Mouse (Mus musculus): Measurements from ENCODE around the gene Nop14. TPM values are rescaled to one million over a fixed set of nuclear protein-coding genes. Genes with fewer than 3 reads are reported as not detected.

Gene Nop14
- total RNA-seq (2014; fragmentation: Nextera tagmentation) (56.8 and 82.3 TPM in 2 replicates), total RNA-seq (2017) (39.7 and 48.1 TPM in 2 replicates), polyA plus RNA-seq (2012) (34.6 and 39.5 TPM in 2 replicates)

- no peaks in the 10 kb centered on the region for H3K9me3 ChIP-seq (replicated peaks)
- DNase-seq (ENCODE audit: low spot score) = peak; percentile 86
- ATAC-seq (ENCODE audit: extremely low read depth, insufficient number of reproducible peaks, low FRiP score, poor library complexity, severe bottlenecking) = peak; percentile 99
- TF ChIP-seq GATA2 (IDR thresholded peaks at IDR 0.05; ENCODE audit: borderline replicate concordance, low read depth, low read length) (no peak), POLR2AphosphoS5 (IDR thresholded peaks at IDR 0.05; ENCODE audit: insufficient replicate concordance, low read depth, low read length) (0 out of 2 replicates have a peak, but pooled peaks have one; percentile 39), CTCF (IDR thresholded peaks at IDR 0.05; ENCODE audit: low read depth, low read length) (peak; percentile 45; the same call in 1 of the 2 replicates), TAL1 (conservative IDR thresholded peaks at IDR 0.05; ENCODE audit: low read depth, low read length) (no peak), GATA1 (IDR thresholded peaks at IDR 0.05; ENCODE audit: borderline replicate concordance, low read length) (no peak)
- peaks cover 27% of the 10 kb centered on the region for H3K4me1 ChIP-seq (ENCODE audit: insufficient read depth, low read depth, low read length)
- H3K4me3 ChIP-seq (ENCODE audit: low read depth, low read length) = peak within 1 kb of the TSS; percentile 81
- no peaks in the 10 kb centered on the region for H3K27me3 ChIP-seq (ENCODE audit: insufficient read depth, low read length)
- peaks cover 30% of the 10 kb centered on the region for H3K36me3 ChIP-seq (replicated peaks)
Observed at GRCm38 (mm10) chr5:34659686-34660590, at the start of gene Nop14, which contains the start of gene Grk4. Gene Nop14, minus strand, starts transcription at chr5:34660148. Gene Grk4, plus strand, starts transcription at chr5:34660379.

GRCm38 (mm10) chr5:34708436-34708835 is 48.5 kb upstream of the Nop14 start:
- H3K36me3 ChIP-seq (replicated peaks) = no peaks in the 10 kb centered on the region
- DNase-seq (ENCODE audit: low spot score) (no peak), ATAC-seq (ENCODE audit: extremely low read depth, insufficient number of reproducible peaks, low FRiP score, poor library complexity, severe bottlenecking) (no peak)
- peaks cover 3% of the 10 kb centered on the region; the same call in 1 of the 2 replicates for H3K27me3 ChIP-seq (ENCODE audit: insufficient read depth, low read length)
- H3K9me3 ChIP-seq (replicated peaks) = no peaks in the 10 kb centered on the region
- H3K4me1 ChIP-seq (ENCODE audit: insufficient read depth, low read depth, low read length) = no peaks in the 10 kb centered on the region
- TF ChIP-seq POLR2AphosphoS5 (IDR thresholded peaks at IDR 0.05; ENCODE audit: insufficient replicate concordance, low read depth, low read length) = no peak
- TF ChIP-seq CTCF (IDR thresholded peaks at IDR 0.05; ENCODE audit: low read depth, low read length) = no peak
- no peak overlapping the region for H3K4me3 ChIP-seq (ENCODE audit: low read depth, low read length)

- ATAC-seq (ENCODE audit: extremely low read depth, insufficient number of reproducible peaks, low FRiP score, poor library complexity, severe bottlenecking) = no peak
- Histone ChIP-seq H3K9me3 (replicated peaks) (no peaks in the 10 kb centered on the region), H3K36me3 (replicated peaks) (no peaks in the 10 kb centered on the region), H3K4me3 (ENCODE audit: low read depth, low read length) (no peak overlapping the region), H3K27me3 (ENCODE audit: insufficient read depth, low read length) (peaks cover 9% of the 10 kb centered on the region), H3K4me1 (ENCODE audit: insufficient read depth, low read depth, low read length) (no peaks in the 10 kb centered on the region)
- TF ChIP-seq POLR2AphosphoS5 (IDR thresholded peaks at IDR 0.05; ENCODE audit: insufficient replicate concordance, low read depth, low read length) (no peak), TAL1 (conservative IDR thresholded peaks at IDR 0.05; ENCODE audit: low read depth, low read length) (no peak), GATA1 (IDR thresholded peaks at IDR 0.05; ENCODE audit: borderline replicate concordance, low read length) (no peak), GATA2 (IDR thresholded peaks at IDR 0.05; ENCODE audit: borderline replicate concordance, low read depth, low read length) (no peak), CTCF (IDR thresholded peaks at IDR 0.05; ENCODE audit: low read depth, low read length) (no peak)
- no peak for DNase-seq (ENCODE audit: low spot score)
Observed at GRCm38 (mm10) chr5:34695521-34695920, 35.6 kb upstream of the Nop14 start.

GRCm38 (mm10) chr5:34692782-34693181 is 32.8 kb upstream of the Nop14 start:
- Histone ChIP-seq H3K27me3 (ENCODE audit: insufficient read depth, low read length) (peaks cover 6% of the 10 kb centered on the region), H3K4me3 (ENCODE audit: low read depth, low read length) (no peak overlapping the region), H3K4me1 (ENCODE audit: insufficient read depth, low read depth, low read length) (no peaks in the 10 kb centered on the region), H3K9me3 (replicated peaks) (no peaks in the 10 kb centered on the region), H3K36me3 (replicated peaks) (no peaks in the 10 kb centered on the region)
- DNase-seq (ENCODE audit: low spot score) = no peak
- TF ChIP-seq POLR2AphosphoS5 (IDR thresholded peaks at IDR 0.05; ENCODE audit: insufficient replicate concordance, low read depth, low read length) = no peak
- no peak for TF ChIP-seq GATA2 (IDR thresholded peaks at IDR 0.05; ENCODE audit: borderline replicate concordance, low read depth, low read length)
- no peak for TF ChIP-seq CTCF (IDR thresholded peaks at IDR 0.05; ENCODE audit: low read depth, low read length)
- TF ChIP-seq GATA1 (IDR thresholded peaks at IDR 0.05; ENCODE audit: borderline replicate concordance, low read length) = no peak
- TF ChIP-seq TAL1 (conservative IDR thresholded peaks at IDR 0.05; ENCODE audit: low read depth, low read length) = no peak
- no peak for ATAC-seq (ENCODE audit: extremely low read depth, insufficient number of reproducible peaks, low FRiP score, poor library complexity, severe bottlenecking)

GRCm38 (mm10) chr5:34689868-34690267 is 29.9 kb upstream of the Nop14 start:
- DNase-seq (ENCODE audit: low spot score) (no peak), ATAC-seq (ENCODE audit: extremely low read depth, insufficient number of reproducible peaks, low FRiP score, poor library complexity, severe bottlenecking) (no peak)
- H3K9me3 ChIP-seq (replicated peaks) = no peaks in the 10 kb centered on the region
- no peaks in the 10 kb centered on the region for H3K4me1 ChIP-seq (ENCODE audit: insufficient read depth, low read depth, low read length)
- TF ChIP-seq TAL1 (conservative IDR thresholded peaks at IDR 0.05; ENCODE audit: low read depth, low read length) (no peak), GATA1 (IDR thresholded peaks at IDR 0.05; ENCODE audit: borderline replicate concordance, low read length) (no peak), GATA2 (IDR thresholded peaks at IDR 0.05; ENCODE audit: borderline replicate concordance, low read depth, low read length) (no peak), CTCF (IDR thresholded peaks at IDR 0.05; ENCODE audit: low read depth, low read length) (no peak), POLR2AphosphoS5 (IDR thresholded peaks at IDR 0.05; ENCODE audit: insufficient replicate concordance, low read depth, low read length) (no peak)
- H3K27me3 ChIP-seq (ENCODE audit: insufficient read depth, low read length) = no peaks in the 10 kb centered on the region
- H3K4me3 ChIP-seq (ENCODE audit: low read depth, low read length) = no peak overlapping the region
- H3K36me3 ChIP-seq (replicated peaks) = no peaks in the 10 kb centered on the region

GRCm38 (mm10) chr5:34670280-34670679 is 10.3 kb upstream of the Nop14 start:
- Histone ChIP-seq H3K9me3 (replicated peaks) (no peaks in the 10 kb centered on the region), H3K27me3 (ENCODE audit: insufficient read depth, low read length) (no peaks in the 10 kb centered on the region), H3K36me3 (replicated peaks) (peaks cover 3% of the 10 kb centered on the region), H3K4me3 (ENCODE audit: low read depth, low read length) (no peak overlapping the region), H3K4me1 (ENCODE audit: insufficient read depth, low read depth, low read length) (no peaks in the 10 kb centered on the region)
- DNase-seq (ENCODE audit: low spot score) = no peak
- ATAC-seq (ENCODE audit: extremely low read depth, insufficient number of reproducible peaks, low FRiP score, poor library complexity, severe bottlenecking) = no peak
- TF ChIP-seq TAL1 (conservative IDR thresholded peaks at IDR 0.05; ENCODE audit: low read depth, low read length) = no peak
- TF ChIP-seq POLR2AphosphoS5 (IDR thresholded peaks at IDR 0.05; ENCODE audit: insufficient replicate concordance, low read depth, low read length) = no peak
- TF ChIP-seq CTCF (IDR thresholded peaks at IDR 0.05; ENCODE audit: low read depth, low read length) = no peak
- TF ChIP-seq GATA1 (IDR thresholded peaks at IDR 0.05; ENCODE audit: borderline replicate concordance, low read length) = no peak
- no peak for TF ChIP-seq GATA2 (IDR thresholded peaks at IDR 0.05; ENCODE audit: borderline replicate concordance, low read depth, low read length)
